Mouse (Mus musculus): ENCODE measurements at regions not wholly inside any gene's neighbourhood (a gene's known extent, or its start where the extent isn't known, plus 50 kb on each side); places are given as distances from the start of the nearest gene placed in this dataset.

DNA sequence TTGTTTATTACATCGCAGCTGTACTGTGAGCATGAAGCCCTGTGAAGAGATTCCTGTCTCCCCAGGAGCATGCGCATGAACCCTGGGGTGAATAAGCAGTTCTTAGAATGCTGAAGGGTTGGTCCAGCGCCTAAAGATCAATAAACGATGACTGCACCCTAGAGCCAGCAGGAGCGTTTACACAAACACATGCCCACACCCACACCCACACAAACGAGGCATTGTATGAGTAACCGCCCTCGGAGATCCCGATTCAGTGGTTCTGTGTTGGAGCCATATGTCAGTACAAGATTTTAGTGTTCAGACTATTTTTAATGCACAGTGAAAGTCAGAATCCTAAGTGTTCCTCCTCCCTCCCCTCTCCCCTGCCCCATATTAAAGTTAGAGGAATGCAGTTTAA is 57.3 kb downstream of the Edn1 start:
- no peak for DNase-seq

DNA sequence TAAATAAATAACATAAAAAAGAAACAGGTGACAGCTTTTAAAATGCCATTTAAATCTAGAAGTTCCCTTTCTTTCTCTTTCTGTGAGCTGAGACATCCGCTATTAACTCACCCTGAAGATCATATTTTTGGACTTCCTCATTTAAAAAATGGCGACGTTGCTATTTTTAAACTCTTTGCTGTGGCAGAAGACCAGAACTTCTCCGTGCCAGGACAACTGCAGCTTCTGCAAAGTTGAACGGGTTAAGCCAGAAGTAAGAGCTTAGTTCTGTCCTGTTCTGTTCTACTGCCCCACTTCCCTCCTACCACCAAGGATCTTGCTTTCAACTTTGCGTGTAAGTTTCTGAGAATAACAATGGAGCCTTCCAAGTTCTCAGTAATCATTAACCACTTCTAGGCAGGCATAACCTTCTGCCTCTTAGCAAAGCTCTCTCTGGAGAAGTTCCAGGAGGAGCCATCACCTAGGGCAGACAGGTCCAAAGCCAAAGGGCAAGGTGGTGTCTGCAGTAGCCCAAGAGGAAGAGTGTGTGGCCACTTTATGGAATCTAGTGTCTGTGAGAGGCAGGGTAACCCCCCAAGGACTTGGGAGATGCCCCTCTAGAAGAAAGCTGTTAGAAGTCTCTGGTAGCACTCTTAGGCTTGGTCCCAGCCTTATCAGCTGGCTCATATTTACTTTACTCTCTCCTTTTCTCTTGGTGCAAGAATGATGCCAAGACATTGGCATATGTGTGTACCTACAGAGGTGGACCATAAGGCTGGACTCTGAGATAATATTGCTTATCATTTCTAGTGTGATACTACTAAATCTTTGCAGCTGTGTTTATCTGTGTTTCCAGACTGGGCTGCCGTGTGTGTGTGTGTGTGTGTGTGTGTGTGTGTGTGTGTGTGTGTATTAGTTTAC is 66.6 kb downstream of the Edn1 start:
- no peak for DNase-seq

DNA sequence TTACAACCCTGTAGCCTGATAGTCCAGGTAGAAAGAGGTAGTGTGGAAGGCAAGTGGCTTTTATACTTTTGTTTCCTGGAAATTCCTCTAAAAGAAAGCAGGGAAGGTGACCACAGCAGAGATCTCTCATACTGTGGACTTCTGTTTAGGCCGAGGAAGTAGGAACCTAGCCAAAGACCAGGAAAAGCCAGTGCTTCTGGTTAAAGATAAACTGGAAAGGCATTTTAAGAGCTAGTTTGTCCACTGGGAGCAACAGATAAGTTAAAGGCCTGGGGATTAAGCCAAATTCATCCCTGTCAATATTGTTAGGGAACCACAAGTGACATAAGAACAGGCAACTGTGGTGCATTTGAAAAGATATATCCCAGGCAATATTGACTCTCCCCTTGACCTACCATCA is 68.5 kb downstream of the Edn1 start:
- no peak for DNase-seq

DNA sequence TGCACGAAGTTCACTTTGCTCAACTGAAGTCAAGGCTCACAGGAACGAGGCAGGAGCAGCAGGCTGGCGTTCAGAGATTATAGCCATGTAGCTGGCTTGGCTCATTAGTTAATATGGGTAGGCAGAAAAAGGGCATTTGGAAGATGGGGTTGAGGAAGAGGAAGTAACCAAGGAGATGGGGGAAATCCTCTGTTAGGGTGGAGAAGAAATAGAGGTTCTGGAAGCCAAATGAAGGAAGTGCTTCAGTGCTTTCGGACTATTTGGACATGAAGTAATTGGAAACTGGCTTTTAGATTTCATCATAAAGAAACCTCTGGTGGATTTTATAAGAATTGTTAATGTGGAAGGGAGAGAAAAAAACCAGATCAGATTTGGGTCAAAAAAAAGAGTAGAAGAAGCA is 70.9 kb downstream of the Edn1 start:
- DNase-seq: no peak

DNA sequence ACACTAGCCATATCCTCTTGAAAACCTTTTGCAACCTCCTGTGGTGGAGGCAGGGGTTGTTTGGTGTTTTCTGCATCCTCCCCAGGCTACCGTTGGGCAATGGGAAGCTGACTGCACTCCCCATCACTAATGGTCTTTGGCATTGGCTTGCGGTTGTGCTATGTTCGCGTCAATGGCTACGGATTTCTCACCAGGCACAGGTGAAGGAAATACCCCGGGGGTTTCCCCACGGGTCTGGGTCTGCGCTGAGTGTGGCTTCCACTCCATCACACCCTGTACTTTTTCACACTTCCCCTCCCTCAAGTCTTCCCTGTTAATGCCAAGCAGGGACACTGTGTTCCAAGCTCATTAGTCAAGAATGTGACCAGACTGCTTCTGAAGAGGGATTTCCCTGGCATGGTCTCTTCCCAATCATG is 72.9 kb downstream of the Edn1 start:
- no peak for DNase-seq

DNA sequence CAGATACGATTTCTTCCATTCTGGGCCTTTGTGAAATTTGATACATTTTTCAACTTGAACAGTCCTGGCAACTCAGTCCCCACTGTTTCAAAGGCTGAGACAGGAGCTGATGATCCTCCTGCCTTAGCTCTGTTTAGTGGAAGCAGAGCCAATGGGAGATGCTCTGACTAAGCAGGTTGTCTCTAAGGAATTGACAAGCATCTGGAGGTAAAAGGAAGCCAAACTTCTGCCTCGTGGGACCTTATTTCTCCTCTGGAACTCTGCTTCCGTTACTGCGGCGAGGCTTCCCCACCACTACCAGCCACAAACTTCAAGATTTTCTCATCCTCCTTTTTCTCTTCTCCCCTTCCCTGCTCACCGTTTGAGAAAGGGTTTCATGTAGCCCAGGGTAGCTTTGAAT is 78.4 kb downstream of the Edn1 start:
- no peak for DNase-seq

DNA sequence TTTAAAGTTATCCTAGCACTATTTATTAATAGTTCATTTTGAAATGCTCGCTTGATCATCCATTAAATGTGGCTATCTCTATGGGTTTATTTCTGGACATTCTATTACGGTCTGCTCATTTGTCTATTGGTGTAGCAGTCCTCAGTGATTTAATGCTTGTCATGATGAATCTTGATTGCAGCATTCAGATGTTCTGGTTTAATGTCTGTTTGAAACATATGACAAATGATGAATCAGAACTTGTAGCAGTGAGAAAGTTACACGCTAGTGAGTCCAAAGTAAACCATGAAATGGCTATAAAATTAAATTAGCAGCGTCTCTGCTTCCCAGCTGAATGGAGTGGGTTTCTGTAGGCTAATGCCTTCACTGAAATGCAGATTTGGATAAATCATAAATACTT is 81.8 kb downstream of the Edn1 start:
- no peak for DNase-seq

DNA sequence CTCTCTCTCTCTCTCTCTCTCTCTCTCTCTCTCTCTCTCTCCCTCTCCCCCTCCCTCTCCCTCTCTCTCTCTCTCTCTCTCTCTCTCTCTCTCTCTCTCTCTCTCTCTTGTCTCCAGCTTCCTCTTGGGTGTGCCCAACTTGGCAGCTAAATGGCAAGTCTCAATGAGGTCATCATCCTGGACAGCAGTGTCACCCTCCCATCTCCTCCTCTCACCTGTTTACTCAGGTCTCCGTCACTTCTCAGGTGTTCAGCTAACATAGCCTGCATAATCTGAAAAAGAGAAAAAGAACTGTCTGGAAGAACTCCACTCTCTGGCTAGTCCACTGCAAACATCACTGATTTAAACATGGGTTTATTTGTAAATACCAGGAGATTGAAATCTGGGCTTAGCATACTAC is 89.1 kb downstream of the Edn1 start:
- no peak for DNase-seq

DNA sequence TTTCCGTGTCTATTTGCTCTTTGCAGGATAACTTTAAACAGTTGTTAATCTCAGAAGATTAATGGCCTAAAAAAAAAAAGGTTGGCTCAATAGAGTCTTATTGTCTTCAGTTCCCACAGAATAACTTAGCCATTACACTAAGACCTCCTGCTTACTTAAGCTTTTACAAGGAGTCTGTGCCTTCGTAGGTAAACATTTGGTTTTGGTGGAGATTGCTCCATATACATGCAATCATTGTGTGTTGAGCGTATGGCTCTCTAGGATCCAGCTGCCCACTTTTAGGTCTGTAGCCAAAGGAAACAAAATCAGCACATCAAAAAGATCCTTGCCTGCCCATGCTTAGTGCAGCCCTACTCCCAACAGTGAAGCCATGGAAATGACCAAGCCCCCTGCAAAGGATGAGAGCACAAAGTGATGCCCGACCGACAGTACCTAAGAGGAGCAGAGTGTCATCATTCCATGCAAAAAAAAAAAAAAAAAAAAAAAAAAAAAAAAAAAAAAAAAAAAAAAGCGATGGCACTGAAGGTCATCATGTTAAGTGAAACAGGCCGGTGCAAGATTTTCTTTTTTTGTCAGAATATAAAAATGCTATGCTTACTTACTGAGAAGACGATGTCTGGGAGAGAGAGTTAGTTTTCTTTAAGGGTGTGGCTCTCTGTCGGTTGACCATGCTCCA is 90.2 kb downstream of the Edn1 start:
- no peak for DNase-seq

DNA sequence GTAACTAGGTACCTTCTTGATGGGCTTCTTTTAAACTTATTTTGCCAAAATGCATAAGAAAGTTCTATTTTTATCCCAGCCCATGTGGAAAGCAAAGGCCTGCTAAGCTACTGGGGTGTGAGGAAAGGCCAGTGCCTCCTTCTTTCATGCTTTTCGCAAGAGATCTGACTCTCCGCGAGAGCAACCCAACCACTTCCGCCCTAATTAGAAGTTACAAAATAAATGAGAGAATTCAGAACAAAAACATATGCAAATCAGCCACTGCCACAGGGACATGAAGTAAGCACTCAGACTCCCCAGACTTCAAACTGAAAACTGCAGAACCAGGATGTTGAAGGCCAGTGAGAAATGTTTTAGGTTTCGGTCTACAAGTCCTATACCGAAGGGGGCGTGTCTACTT is 91.4 kb downstream of the Edn1 start:
- no peak for DNase-seq

DNA sequence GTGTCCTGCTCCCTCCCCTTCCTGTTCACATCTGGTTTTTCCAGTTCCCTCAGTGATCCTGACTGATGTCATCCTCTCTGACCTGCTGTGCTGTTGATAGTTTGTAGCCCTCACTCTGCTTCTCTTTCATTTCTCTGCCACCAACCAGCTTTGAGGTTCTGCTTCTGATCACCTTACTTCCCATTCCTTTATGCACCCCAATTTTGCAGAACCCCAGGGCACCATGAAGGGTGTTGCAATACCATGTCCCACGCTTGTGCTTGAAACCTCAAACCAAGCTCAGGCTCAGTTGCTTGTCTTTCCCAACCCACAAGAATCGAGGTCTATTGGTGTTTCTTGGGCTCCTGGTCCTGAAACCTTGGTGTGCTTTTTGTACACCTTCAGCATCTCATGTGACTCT is 93.3 kb downstream of the Edn1 start:
- DNase-seq: no peak

DNA sequence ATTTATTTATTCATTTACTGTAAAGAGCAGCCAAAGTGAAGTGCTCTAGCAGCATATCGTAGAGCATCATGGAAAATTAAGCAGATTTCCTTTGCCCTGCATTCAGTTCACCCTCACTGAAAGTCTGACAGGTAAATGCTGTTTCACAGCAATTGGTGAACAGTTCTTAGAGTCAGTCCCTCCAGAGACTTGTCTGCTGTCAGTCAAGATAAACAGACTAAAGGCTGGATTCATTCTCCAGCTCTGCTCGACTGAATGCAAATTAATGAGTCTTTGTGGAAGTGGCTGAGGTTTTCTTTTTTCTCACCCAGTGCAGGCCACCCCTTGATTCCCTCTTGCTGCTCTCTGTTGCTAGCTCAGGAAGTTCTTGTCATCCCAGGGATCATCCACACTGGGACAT is 100.2 kb downstream of the Edn1 start:
- no peak for DNase-seq

DNA sequence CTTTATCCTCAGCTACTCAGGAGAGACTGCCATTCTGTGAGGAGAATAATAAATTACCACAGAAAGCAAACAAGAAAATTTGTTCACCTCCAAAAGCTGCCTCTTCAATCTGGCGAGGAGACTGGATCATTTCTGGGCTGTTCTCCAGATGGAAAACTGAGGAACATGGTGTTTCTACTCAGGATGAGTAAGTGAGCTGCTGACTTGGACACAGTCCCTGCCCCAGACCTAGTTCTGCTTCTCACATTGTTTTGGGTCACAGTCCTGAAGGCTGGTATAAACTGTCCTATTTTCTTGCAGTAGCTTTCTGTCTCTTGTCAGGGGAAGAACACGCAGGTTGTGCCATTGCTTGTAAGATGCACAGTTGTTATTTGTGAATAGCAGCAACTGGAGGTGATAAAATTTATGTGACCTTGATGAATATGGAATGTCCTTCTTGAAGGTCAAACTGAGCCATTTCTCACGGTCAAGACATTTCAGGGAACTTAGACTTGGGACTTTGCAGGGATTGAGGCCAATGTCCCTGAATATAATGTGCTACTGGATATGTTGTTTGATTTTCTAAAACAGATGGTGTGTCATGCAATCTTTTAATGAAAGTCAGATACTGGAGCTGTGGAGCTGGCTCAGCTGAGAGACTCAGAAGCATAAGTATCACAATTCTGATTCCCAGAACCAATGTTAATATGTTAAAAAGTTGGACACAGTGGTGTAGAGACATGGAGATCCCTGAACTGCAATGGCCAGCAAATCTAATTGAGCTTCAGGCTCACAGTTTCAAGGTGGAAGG is 102.2 kb downstream of the Edn1 start:
- no peak for DNase-seq

DNA sequence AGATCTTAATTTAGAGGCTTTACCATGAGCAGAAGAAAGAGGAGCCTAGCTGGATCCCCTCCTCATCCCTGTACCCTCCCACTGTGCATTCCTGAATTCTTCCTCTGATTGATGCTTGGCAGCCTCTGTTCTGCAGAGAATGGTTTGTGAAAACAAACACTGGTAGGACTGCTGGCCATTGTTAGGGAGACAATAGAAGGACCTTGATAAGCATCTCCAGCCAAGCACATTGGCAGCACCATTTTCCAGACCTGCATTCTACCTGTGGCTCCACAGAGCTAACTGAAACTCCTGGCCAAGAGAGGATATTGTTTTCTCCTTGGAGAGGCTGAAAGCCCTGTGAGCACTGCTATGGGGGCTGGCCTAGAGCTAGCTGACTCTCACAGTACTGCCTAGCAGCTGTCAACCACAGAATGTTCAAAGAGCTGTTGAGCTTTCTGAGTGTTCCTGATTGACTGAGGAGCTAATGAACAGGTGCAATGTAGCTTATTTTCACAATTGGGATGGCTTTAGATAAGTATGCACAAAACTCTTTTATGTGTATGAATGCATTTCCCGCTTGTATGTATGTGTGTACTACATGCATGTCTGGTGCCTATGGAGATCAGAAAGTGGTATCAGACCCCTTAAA is 111.5 kb downstream of the Edn1 start:
- DNase-seq: no peak

DNA sequence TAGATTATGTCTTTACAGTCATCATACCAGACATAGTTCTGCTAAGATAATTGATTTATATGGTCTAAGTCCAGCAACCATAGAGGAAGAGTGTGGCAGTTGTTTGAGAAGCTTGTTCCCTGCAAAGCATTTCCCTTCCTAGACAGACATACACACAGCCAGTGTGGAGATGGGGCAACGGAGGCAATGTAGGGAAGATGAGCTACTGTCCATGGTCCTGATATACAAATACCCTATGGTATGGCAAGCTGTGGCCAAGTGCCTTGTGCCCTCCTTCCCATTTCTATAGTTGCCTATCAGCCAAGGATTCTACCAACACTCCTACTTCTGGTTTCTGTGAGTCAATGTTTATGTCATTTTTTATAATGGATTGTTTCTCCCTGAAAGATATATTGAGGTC is 145.6 kb downstream of the Edn1 start:
- no peak for DNase-seq

DNA sequence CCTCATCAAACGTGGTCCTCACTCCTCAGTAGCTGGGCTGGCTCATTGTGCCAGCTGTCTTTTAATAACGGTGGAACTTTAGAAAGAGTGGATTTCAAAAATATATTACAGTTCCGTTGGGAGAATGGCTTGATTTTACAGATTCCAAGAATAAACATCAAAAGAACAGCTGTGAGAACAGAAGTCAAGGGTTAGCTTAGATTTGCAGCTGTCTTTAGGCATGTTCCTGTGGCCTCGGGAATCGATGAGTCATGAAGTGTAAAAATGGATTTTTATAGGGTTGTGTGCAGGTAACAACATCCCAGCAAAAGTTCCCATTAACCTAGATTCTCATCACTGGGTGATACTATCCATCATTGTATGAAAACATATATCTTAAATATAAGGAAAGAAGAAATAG is 152.4 kb downstream of the Edn1 start:
- DNase-seq: no peak

DNA sequence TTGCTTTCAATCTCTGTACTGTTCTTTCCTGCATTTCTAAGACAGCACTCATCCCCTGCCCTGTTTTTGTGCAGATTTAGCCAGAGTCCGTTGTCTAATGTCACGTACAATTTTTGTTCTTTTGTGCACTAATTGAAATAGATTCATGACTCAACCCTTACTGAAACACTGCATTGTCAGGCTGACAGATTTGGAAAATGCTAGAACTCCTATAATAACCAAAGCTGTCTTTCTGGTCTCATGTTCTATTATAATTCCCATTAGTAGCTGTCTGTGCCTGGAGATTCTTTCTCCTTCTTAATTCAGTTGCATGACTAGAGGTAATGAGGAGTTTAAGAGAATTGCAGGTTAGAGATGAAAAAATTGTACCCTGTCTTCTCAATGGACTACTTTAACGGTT is 158.6 kb downstream of the Edn1 start:
- DNase-seq: no peak

DNA sequence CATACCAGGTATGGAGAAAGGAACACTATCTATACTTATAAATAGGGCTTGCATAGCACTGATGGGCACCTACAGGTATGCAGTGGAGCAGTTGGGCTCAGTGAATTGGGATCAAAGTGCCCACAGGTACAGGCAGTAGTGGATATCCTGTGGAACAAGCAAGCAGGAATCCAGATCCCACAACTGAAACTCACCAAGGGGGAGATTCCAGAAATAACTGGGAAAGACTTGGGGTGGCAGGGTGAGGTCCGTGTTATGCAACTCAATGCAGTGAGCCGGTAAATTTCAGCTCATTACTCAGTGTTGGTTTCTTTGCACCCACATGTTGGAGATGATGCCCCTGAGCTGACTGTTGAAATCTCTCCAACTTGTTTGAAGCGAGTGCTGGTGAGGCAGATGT is 177.5 kb downstream of the Edn1 start:
- no peak for DNase-seq

DNA sequence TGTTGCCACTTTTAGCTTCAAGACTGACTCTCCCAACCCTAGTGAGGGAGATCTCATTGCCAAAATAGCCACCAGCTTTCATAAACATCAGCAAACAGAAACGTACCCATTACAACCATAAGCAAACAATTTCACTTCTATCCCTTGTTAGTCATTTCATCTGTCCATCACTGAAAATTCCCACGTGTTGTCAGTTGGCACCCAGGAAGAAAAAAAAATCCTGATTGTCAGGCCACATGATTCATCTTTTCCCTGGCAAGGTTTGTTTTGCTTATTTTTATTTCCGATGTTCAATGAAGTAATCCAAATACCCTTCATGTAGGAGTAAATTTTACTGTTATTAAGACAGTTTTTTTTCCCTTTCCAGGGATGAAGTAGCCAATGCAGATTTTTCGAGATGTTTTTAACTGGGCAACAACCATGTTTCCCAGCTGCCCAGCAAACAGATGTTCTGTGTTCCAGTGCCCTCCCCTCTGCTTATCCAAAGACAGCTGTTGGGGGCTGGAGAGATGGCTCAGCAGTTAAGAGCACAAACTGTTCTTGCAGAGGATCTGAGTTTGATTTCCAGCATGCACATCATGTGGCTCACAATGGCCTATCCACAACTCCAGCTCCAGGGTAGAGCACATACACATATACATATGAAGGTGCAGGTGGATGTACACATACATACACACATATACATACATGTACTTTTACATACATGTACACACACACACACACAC is 189.3 kb upstream of the Phactr1 start:
- DNase-seq: no peak

DNA sequence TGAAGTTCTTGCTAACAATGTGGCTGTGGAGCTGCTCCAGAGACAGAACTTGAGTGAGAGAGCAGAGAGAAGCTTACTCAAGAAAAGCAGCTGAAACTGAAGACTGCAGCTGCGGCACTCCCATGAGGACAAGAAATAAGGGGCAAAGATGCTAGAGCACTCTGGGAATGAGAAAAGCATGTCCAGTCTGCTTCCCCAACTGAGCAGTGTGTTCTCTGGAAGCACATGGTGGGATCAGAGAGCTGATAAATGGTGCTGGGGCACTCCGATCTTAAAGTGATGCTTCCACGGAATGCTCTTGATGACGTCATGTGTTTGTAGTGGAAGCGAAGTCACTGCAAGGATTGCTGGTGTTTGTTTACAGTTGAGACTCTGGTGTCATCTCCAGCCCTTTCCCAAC is 186.1 kb upstream of the Phactr1 start:
- no peak for DNase-seq

DNA sequence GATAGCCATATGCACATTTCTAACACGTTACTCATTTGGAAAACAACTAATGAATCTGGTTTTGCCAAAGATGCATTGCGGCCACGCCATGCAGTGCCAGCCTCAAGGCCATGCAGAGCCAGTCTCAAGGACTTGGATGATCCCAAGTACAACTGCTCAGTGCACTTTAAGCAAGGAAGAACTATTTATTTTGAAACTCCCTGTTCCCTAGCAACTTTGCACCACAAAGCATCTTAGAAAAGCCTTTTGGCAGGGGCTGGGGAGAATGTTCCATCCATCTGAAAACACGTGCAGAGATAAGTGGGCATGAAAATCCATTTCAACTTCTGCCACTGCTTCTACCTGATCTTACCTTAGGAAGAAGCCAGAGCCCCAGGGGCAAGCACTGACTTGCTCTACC is 182.1 kb upstream of the Phactr1 start:
- no peak for DNase-seq

DNA sequence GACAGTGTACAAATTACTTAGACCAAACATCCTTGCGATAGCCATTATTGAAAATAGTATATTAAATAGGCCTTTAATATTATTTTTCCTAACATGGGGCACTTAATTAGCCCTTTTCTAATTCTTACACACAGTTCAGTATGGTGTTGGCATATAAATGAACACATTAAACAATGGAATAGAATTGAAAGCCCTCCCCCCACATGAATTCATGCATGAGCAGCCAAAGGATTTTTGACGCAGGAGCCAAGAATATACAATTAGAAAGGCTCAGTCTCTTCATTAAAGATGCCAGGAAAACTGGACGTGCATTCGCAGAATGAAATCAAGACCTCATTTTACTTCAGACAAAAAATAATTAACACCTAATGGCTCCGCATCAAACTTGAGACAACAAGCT is 172.9 kb upstream of the Phactr1 start:
- no peak for DNase-seq

DNA sequence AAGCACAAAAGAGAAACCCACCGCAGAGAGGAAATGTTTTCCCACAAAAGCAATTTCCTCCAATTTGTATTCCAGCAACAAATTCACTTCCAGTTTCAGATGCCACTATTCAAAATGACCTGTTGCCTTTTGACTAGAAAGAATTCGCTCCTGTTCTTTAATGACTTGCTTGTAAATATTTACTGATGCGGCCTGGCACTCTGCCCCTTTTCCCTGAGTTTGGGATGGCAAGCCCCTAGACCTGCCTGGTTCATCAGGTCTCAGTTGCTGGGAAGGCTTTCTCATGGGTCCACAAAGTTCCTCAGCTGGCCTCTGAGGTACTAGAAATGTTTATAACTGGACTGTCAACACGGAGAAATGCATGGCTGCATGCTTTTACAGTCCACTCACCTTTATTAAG is 161.7 kb upstream of the Phactr1 start:
- no peak for DNase-seq
